Mouse (Mus musculus) ES-CJ7 (cell line): ENCODE data around the gene Rfng.
"Not testable (repeated sequence)": the region's sequence is repeated elsewhere in the genome, so short reads cannot be mapped to it uniquely, and the experiment has no call there.

ENCODE experiments used
- DNase-seq: peaks from one replicate; pipeline ENCODE4 v3.0.0; 2011; ENCODE audit warnings: low read depth, low spot score

The Rfng gene

GRCm38 (mm10) chr11:120784064-120784791 is at the start of gene Rfng, which contains the start of gene Gps1:
Gene Rfng (minus strand): TSS chr11:120784207.
Gene Gps1 (plus strand): TSS chr11:120784272.
- DNase-seq: peak; percentile 77

GRCm38 (mm10) chr11:120832962-120833361 is 49.0 kb upstream of the Rfng start:
- not testable (repeated sequence) for DNase-seq

GRCm38 (mm10) chr11:120831659-120832440 is 47.8 kb upstream of the Rfng start:
- DNase-seq: no peak

GRCm38 (mm10) chr11:120830686-120831085 is 46.7 kb upstream of the Rfng start:
- DNase-seq: no peak

- no peak for DNase-seq
Measured at GRCm38 (mm10) chr11:120829757-120830532, 45.9 kb upstream of the Rfng start.

- DNase-seq: no peak
Measured at GRCm38 (mm10) chr11:120828416-120828815, 44.4 kb upstream of the Rfng start.

- DNase-seq: peak; percentile 47
Measured at GRCm38 (mm10) chr11:120826016-120826953, 42.3 kb upstream of the Rfng start.

- no peak for DNase-seq
Measured at GRCm38 (mm10) chr11:120825289-120825863, 41.4 kb upstream of the Rfng start.

GRCm38 (mm10) chr11:120824787-120825288 is 40.8 kb upstream of the Rfng start:
- DNase-seq: peak; percentile 55

GRCm38 (mm10) chr11:120823956-120824786 is 40.2 kb upstream of the Rfng start, which contains the start of gene Fasn:
Gene Fasn (minus strand): TSS chr11:120824547.
- DNase-seq: peak; percentile 95

GRCm38 (mm10) chr11:120823551-120823947 is 39.5 kb upstream of the Rfng start:
- no peak for DNase-seq

- no peak for DNase-seq
Measured at GRCm38 (mm10) chr11:120822831-120823550, 39.0 kb upstream of the Rfng start.

GRCm38 (mm10) chr11:120822321-120822720 is 38.3 kb upstream of the Rfng start:
- no peak for DNase-seq

- DNase-seq: no peak
Measured at GRCm38 (mm10) chr11:120821076-120821922, 37.3 kb upstream of the Rfng start.

- DNase-seq: no peak
Measured at GRCm38 (mm10) chr11:120820546-120820945, 36.5 kb upstream of the Rfng start.

GRCm38 (mm10) chr11:120819556-120819955 is 35.5 kb upstream of the Rfng start:
- DNase-seq: no peak

GRCm38 (mm10) chr11:120818251-120818650 is 34.2 kb upstream of the Rfng start:
- DNase-seq: no peak

GRCm38 (mm10) chr11:120817358-120817757 is 33.4 kb upstream of the Rfng start:
- DNase-seq: no peak
